Mouse (Mus musculus) kidney, postnatal 36 days (tissue): Measurements from ENCODE around the gene Sh3bp5l.

Experiments used
- DNase-seq, 2 experiments: peaks; one replicate each; pipeline ENCODE4 v3.0.0; 2021 to 2022; ENCODE audit warnings: mixed read lengths in 2 of 2

The Sh3bp5l gene

DNA sequence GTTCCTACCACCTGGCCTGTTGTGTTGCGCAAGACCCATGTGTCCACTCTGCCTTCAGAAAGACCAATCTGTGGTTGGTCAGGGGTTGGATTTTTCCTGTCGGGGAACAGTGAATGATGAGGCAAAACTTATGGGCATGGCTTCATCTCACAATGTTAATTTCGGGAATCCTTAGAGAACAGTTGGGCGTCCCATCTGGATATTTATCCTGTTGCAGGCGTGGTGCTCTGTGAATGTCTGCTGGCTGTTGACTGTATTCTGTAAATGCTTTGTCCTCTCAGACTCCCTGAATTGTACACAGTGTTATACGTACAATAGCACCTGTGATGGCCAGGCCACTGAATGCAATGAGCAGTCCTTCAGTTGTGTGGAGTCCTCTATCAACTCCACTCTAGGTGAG, 51.9 kb downstream of the Sh3bp5l start:
- DNase-seq = no peak
